Mouse (Mus musculus) MEL (cell line): Measurements from ENCODE around the gene Mrpl45. TPM values are rescaled to one million over a fixed set of nuclear protein-coding genes. Genes with fewer than 3 reads are reported as not detected.

Source experiments
- DNase-seq: peaks from one replicate; pipeline ENCODE4 v3.0.0; 2011; ENCODE audit warnings: low read depth, low spot score
- H3K27ac ChIP-seq: 2 replicates; pipeline ENCODE4 v1.5.1; 2012; ENCODE audit warnings: low read depth, mild to moderate bottlenecking, control low read depth, low read length, moderate library complexity; ENCODE audit not compliant: control insufficient read depth
- H3K27me3 ChIP-seq, 2 experiments: fragments of 150-350 bp in 1 of 2; sonication (generic) in 1 of 2; 2 replicates each; pipeline ENCODE4 v1.6.1; 2012; ENCODE audit warnings: low read length in 2 of 2, mild to moderate bottlenecking in 2 of 2, improper control_type of control experiment in 1 of 2, moderate library complexity in 1 of 2; ENCODE audit not compliant: insufficient read depth in 2 of 2, control insufficient read depth in 1 of 2
- H3K36me3 ChIP-seq, 2 experiments: 2 replicates each; pipeline ENCODE4 v1.6.1; 2012 to 2014; ENCODE audit warnings: low read length in 2 of 2, improper control_type of control experiment in 1 of 2, inconsistent platforms in 1 of 2, mild to moderate bottlenecking in 1 of 2; ENCODE audit not compliant: insufficient read depth in 2 of 2, control insufficient read depth in 1 of 2
- H3K4me1 ChIP-seq, 2 experiments: fragments of 150-350 bp in 1 of 2; sonication (generic) in 1 of 2; 2 replicates each; pipeline ENCODE4 v1.6.1; 2012; ENCODE audit warnings: low read length in 2 of 2, improper control_type of control experiment in 1 of 2, mild to moderate bottlenecking in 1 of 2; ENCODE audit not compliant: insufficient read depth in 2 of 2, control insufficient read depth in 1 of 2
- H3K4me3 ChIP-seq, 2 experiments: fragments of 150-350 bp in 1 of 2; sonication (generic) in 1 of 2; 2 replicates each; pipeline ENCODE4 v1.5.1; 2012; ENCODE audit warnings: low read depth in 2 of 2, low read length in 2 of 2, mild to moderate bottlenecking in 2 of 2, moderate library complexity in 2 of 2, control low read depth in 1 of 2, improper control_type of control experiment in 1 of 2; ENCODE audit not compliant: control insufficient read depth in 1 of 2, insufficient read depth in 1 of 2
- H3K79me2 ChIP-seq: 2 replicates; pipeline ENCODE4 v1.6.1; 2012; ENCODE audit warnings: mild to moderate bottlenecking, low read length, moderate library complexity; ENCODE audit not compliant: control insufficient read depth, poor library complexity, insufficient read depth
- H3K9ac ChIP-seq: 2 replicates; pipeline ENCODE4 v1.6.1; 2012; ENCODE audit warnings: low read depth, mild to moderate bottlenecking, control low read depth, low read length, moderate library complexity; ENCODE audit not compliant: control insufficient read depth, poor library complexity, severe bottlenecking
- H3K9me3 ChIP-seq: fragments of 150-350 bp; sonication (generic); replicated peaks from 2 replicates; pipeline ENCODE4 v1.6.1; 2012; ENCODE audit warnings: mild to moderate bottlenecking, low read length, improper control_type of control experiment, moderate library complexity; ENCODE audit not compliant: insufficient read depth
- BHLHE40 ChIP-seq: IDR thresholded peaks from 2 replicates; pipeline ENCODE4 v1.6.1; 2012; ENCODE audit warnings: low read depth, mild to moderate bottlenecking, inconsistent platforms, low read length, improper control_type of control experiment, borderline replicate concordance
- CTCF ChIP-seq, 3 experiments: IDR thresholded peaks in 2 of 3; conservative IDR thresholded peaks in 1 of 3; 2 replicates each; pipeline ENCODE4 v1.5.1; 2011 to 2012; ENCODE audit warnings: low read length in 3 of 3, low read depth in 2 of 3, mild to moderate bottlenecking in 2 of 3, improper control_type of control experiment in 1 of 3, inconsistent platforms in 1 of 3, mixed read lengths in 1 of 3, moderate library complexity in 1 of 3; ENCODE audit not compliant: control insufficient read depth in 1 of 3, insufficient read depth in 1 of 3, poor library complexity in 1 of 3, severe bottlenecking in 1 of 3
- ELF1 ChIP-seq: IDR thresholded peaks from 2 replicates; pipeline ENCODE4 v1.6.1; 2014; ENCODE audit warnings: low read depth, mild to moderate bottlenecking, inconsistent platforms, low read length, improper control_type of control experiment, moderate library complexity
- ETS1 ChIP-seq: IDR thresholded peaks from 2 replicates; pipeline ENCODE4 v1.6.1; 2012; ENCODE audit warnings: low read depth, mild to moderate bottlenecking, inconsistent platforms, low read length, improper control_type of control experiment, moderate library complexity
- GABPA ChIP-seq: IDR thresholded peaks from 2 replicates; pipeline ENCODE4 v1.6.1; 2012; ENCODE audit warnings: low read depth, mild to moderate bottlenecking, inconsistent platforms, low read length, improper control_type of control experiment, moderate library complexity
- GATA1 ChIP-seq: IDR thresholded peaks from 2 replicates; pipeline ENCODE4 v1.6.1; 2011; ENCODE audit warnings: low read depth, low read length, improper control_type of control experiment
- KAT2A ChIP-seq: conservative IDR thresholded peaks from 2 replicates; pipeline ENCODE4 v1.6.1; 2012; ENCODE audit warnings: low read depth, low read length, improper control_type of control experiment, inconsistent platforms
- MAX ChIP-seq: IDR thresholded peaks from 2 replicates; pipeline ENCODE4 v1.6.1; 2011; ENCODE audit warnings: low read length, improper control_type of control experiment
- MEF2A ChIP-seq: IDR thresholded peaks from 2 replicates; pipeline ENCODE4 v1.6.1; 2014; ENCODE audit warnings: low read depth, mild to moderate bottlenecking, inconsistent platforms, low read length, improper control_type of control experiment; ENCODE audit not compliant: poor library complexity, insufficient replicate concordance, severe bottlenecking; ENCODE audit errors: extremely low read depth
- MYC ChIP-seq: IDR thresholded peaks from 2 replicates; pipeline ENCODE4 v1.6.1; 2011; ENCODE audit warnings: low read depth, mild to moderate bottlenecking, low read length, improper control_type of control experiment, moderate library complexity
- NELFE ChIP-seq: IDR thresholded peaks from 2 replicates; pipeline ENCODE4 v1.6.1; 2011; ENCODE audit warnings: low read depth, low read length, improper control_type of control experiment
- POLR2AphosphoS2 ChIP-seq: IDR thresholded peaks from 2 replicates; pipeline ENCODE4 v1.6.1; 2011; ENCODE audit warnings: low read length, improper control_type of control experiment
- RAD21 ChIP-seq: IDR thresholded peaks from 2 replicates; pipeline ENCODE4 v1.6.1; 2011; ENCODE audit warnings: mild to moderate bottlenecking, low read depth, low read length, improper control_type of control experiment
- RCOR1 ChIP-seq: IDR thresholded peaks from 2 replicates; pipeline ENCODE4 v1.6.1; 2012; ENCODE audit warnings: low read depth, mild to moderate bottlenecking, inconsistent platforms, low read length, improper control_type of control experiment
- SIN3A ChIP-seq: IDR thresholded peaks from 2 replicates; pipeline ENCODE4 v1.6.1; 2012; ENCODE audit warnings: low read length, improper control_type of control experiment, inconsistent platforms
- SMC3 ChIP-seq: IDR thresholded peaks from 2 replicates; pipeline ENCODE4 v1.6.1; 2011; ENCODE audit warnings: low read depth, low read length, improper control_type of control experiment
- TBP ChIP-seq: IDR thresholded peaks from 2 replicates; pipeline ENCODE4 v1.8.0; 2011; ENCODE audit warnings: low read depth, low read length, improper control_type of control experiment
- TCF12 ChIP-seq: IDR thresholded peaks from 2 replicates; pipeline ENCODE4 v1.6.1; 2014; ENCODE audit warnings: low read depth, mild to moderate bottlenecking, inconsistent platforms, low read length, improper control_type of control experiment, moderate library complexity
- ZC3H11A ChIP-seq: IDR thresholded peaks from 2 replicates; pipeline ENCODE4 v1.6.1; 2012; ENCODE audit warnings: low read depth, mild to moderate bottlenecking, inconsistent platforms, low read length, improper control_type of control experiment
- ZMIZ1 ChIP-seq: IDR thresholded peaks from 2 replicates; pipeline ENCODE4 v1.6.1; 2012; ENCODE audit warnings: low read depth, mild to moderate bottlenecking, inconsistent platforms, low read length, improper control_type of control experiment, moderate library complexity
- polyA plus RNA-seq, 2 experiments: library from polyadenylated mRNA; stranded (reverse) in 1 of 2; unstranded in 1 of 2; fragments of >175 nt in 1 of 2; fragments of >200 nt in 1 of 2; gene quantifications; 2 replicates each; pipeline versions ENCODE4 v1.2.1 to v1.2.4; 2012; ENCODE audit warnings: low replicate concordance in 2 of 2, low read depth in 1 of 2; ENCODE audit not compliant: insufficient read length in 2 of 2, insufficient read depth in 1 of 2, missing spikeins in 1 of 2
- total RNA-seq: library from RNA; depleted of rRNA; stranded (reverse); fragments of 300-350 nt; gene quantifications from 2 replicates; pipeline ENCODE4 v1.2.3, GENCODE M21; 2012

The Mrpl45 gene
- total and polyA plus RNA-seq, 3 experiments: 65.0 to 72.7 TPM; not detected in 1

- peak; percentile 90 for DNase-seq
- Histone ChIP-seq H3K27me3 (no peaks in the 10 kb centered on the region), H3K9me3 (no peaks in the 10 kb centered on the region), H3K9ac (peak overlapping the region; percentile 64), H3K27ac (peak overlapping the region; percentile 68), H3K79me2 (no peaks in the 10 kb centered on the region; the same call in 1 of the 2 replicates), H3K4me3 (peak overlapping the region; percentile 48 to 67), H3K4me1 (peaks cover 3 to 16% of the 10 kb centered on the region in 2 experiments; a peak in 3 of 4 replicates), H3K36me3 (peaks cover 0 to 14% of the 10 kb centered on the region in 2 experiments; a peak in 2 of 4 replicates)
- TF ChIP-seq POLR2AphosphoS2: no peak
- TF ChIP-seq TBP: 0 out of 2 replicates have a peak, but pooled peaks have one; percentile 16
- no peak for TF ChIP-seq ETS1
- TF ChIP-seq CTCF (IDR thresholded peaks at IDR 0.05 in 2 of 3, conservative IDR thresholded peaks at IDR 0.05 in 1 of 3; ENCODE audit: control insufficient read depth in 1 of 3, insufficient read depth in 1 of 3, low read depth in 2 of 3, low read length in 3 of 3, poor library complexity in 1 of 3, severe bottlenecking in 1 of 3): peak; percentile 51 to 89 (median 76)
- TF ChIP-seq ELF1: 0 out of 2 replicates have a peak, but pooled peaks have one; percentile 0
- TF ChIP-seq BHLHE40: peak; percentile 3; the same call in 1 of the 2 replicates
- TF ChIP-seq SIN3A: no peak; the same call in 1 of the 2 replicates
- TF ChIP-seq MEF2A: no peak
- no peak for TF ChIP-seq TCF12
- no peak for TF ChIP-seq GABPA
- TF ChIP-seq ZC3H11A: peak; percentile 69
- TF ChIP-seq KAT2A: no peak
- no peak for TF ChIP-seq MYC
- TF ChIP-seq ZMIZ1: 0 out of 2 replicates have a peak, but pooled peaks have one; percentile 13
- peak; percentile 74 for TF ChIP-seq RCOR1
- no peak for TF ChIP-seq GATA1
- no peak for TF ChIP-seq NELFE
- TF ChIP-seq SMC3: peak; percentile 61
- peak; percentile 77 for TF ChIP-seq RAD21
- TF ChIP-seq MAX: no peak
Observed at GRCm38 (mm10) chr11:97309911-97310571, 5.5 kb upstream of the Mrpl45 start.
